Mouse (Mus musculus) myocyte (in vitro differentiated cells): ENCODE data around the gene Rbfox2.

Source experiments
- E2F4 ChIP-seq: IDR thresholded peaks from one replicate; pipeline ENCODE4 v1.6.1; 2011; ENCODE audit warnings: mild to moderate bottlenecking, control low read depth, moderate library complexity; ENCODE audit not compliant: insufficient read depth
- MYOD1 ChIP-seq, 3 experiments: IDR thresholded peaks; one replicate each; pipeline ENCODE4 v1.6.1; 2011; ENCODE audit warnings: control low read depth in 2 of 3, low read depth in 2 of 3, mild to moderate bottlenecking in 2 of 3, moderate library complexity in 1 of 3; ENCODE audit not compliant: insufficient read length in 2 of 3, control insufficient read depth in 1 of 3
- POLR2A ChIP-seq: IDR thresholded peaks from one replicate; pipeline ENCODE4 v1.6.1; 2011; ENCODE audit warnings: low read depth, mild to moderate bottlenecking, control low read depth, moderate library complexity; ENCODE audit not compliant: insufficient read length
- POLR2AphosphoS2 ChIP-seq: IDR thresholded peaks from one replicate; pipeline ENCODE4 v1.6.1; 2011; ENCODE audit warnings: low read depth, control low read depth; ENCODE audit not compliant: insufficient read length
- USF1 ChIP-seq: IDR thresholded peaks from one replicate; pipeline ENCODE4 v1.6.1; 2011; ENCODE audit warnings: low read depth, mild to moderate bottlenecking, control low read depth, moderate library complexity

GRCm38 (mm10) chr15:77273947-77274346, 32.9 kb downstream of the Rbfox2 start:
- TF ChIP-seq USF1 = no peak
- no peak for TF ChIP-seq POLR2A
- TF ChIP-seq POLR2AphosphoS2 = no peak
- no peak for TF ChIP-seq E2F4
- TF ChIP-seq MYOD1 (IDR thresholded peaks at IDR 0.05; ENCODE audit: control insufficient read depth in 1 of 3, insufficient read length in 2 of 3, low read depth in 2 of 3) = no peak
